Mouse (Mus musculus) adrenal gland, postnatal 4 days (tissue): ENCODE measurements at regions not wholly inside any gene's neighbourhood (a gene's known extent, or its start where the extent isn't known, plus 50 kb on each side); places are given as distances from the start of the nearest gene placed in this dataset.

Experiments
- DNase-seq, 2 experiments: peaks; one replicate each; pipeline ENCODE4 v3.0.0; 2021 to 2022; ENCODE audit warnings: low spot score in 2 of 2, mixed read lengths in 2 of 2

DNA sequence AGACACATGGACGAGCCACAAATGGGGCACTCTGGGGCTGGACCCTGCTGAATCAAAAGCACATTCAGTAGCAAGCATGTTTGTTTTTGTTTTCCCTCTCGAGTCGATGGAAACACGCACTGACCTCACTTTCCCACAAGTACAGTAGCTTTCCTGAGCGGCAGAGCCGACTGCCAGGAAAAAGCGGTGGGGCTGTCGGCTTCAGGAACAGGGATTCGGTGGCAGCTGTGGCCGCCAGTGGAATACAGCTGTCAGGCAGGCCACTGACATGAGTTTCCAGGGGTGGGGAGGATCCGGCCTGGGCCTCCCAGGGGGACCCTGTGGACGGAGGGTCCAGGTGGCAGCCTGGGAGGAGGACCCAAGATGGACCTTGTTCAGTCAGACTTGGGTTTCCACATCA is 157.0 kb downstream of the Fgf18 start:
- no peak for DNase-seq

DNA sequence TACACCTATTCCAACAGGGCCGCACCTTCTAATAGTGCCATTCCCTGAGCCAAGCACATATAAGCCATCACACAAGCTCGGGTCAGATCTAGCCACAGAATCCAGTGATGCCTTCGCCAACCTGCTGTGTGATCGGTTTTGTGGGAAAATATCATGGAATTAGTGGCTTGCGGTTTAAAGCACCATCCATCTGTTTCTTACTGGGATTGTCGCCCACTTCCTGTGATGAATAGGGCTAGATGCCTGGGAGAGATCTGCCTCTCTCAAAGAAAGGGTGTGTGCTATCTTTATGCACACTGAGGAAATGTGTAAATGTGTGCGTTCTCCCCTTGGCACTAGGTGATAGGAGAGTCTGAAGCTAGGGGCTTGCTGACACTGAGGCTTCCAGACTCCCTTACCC is 154.5 kb upstream of the Smim23 start:
- no peak for DNase-seq

DNA sequence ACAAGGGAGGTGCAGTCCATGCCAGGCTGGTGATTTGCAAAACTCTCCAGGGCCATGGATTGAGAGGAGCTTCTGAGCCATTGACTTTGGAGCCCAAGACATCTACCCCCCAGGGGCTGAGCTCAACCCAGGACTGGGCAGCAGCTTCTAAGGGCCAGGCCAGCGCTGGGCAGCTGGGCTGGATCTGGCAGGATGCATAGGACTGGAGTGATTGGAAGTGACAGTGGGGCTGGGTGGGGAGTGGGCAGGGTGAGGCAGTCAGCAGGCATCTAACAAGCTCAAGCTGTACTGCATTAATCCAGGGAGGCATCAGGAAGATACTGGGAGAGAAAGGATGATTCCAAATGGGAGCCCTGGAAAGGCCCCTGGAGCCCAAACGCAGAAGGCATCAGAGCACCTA is 152.2 kb upstream of the Smim23 start:
- DNase-seq, result no peak

- DNase-seq, result no peak
Measured at GRCm38 (mm10) chr11:32973453-32973852, 149.0 kb upstream of the Smim23 start.

- no peak for DNase-seq
Measured at GRCm38 (mm10) chr11:32965418-32965817, 141.0 kb upstream of the Smim23 start.

- DNase-seq, result no peak
Measured at GRCm38 (mm10) chr11:32963625-32964293, 139.4 kb upstream of the Smim23 start.

DNA sequence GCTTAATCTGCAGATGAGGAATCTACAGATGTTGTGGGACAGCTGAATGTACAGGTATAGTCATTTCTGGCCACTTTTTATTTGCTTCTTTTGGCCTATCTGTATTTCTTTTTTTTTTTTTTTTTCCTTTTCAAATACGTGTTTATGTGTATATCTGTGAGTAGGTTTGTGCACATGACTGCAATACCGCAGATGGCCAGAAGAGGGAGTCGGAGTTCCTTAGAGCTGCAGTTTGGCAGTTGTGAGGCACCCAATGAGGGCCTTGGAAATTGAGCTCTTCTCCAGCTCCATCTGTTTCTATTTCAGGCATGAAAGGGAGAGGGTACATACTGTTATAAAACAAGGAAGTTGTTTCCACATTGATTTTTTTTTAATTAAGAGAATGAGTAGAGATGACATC is 137.2 kb upstream of the Smim23 start:
- DNase-seq, result no peak

- DNase-seq, result no peak
Measured at GRCm38 (mm10) chr11:32958961-32959360, 134.6 kb upstream of the Smim23 start.

- DNase-seq, result peak; percentile 10 to 17
Measured at GRCm38 (mm10) chr11:32956993-32957392, 132.6 kb upstream of the Smim23 start.

- DNase-seq, result no peak
Measured at GRCm38 (mm10) chr11:32952271-32952670, 127.9 kb upstream of the Smim23 start.

DNA sequence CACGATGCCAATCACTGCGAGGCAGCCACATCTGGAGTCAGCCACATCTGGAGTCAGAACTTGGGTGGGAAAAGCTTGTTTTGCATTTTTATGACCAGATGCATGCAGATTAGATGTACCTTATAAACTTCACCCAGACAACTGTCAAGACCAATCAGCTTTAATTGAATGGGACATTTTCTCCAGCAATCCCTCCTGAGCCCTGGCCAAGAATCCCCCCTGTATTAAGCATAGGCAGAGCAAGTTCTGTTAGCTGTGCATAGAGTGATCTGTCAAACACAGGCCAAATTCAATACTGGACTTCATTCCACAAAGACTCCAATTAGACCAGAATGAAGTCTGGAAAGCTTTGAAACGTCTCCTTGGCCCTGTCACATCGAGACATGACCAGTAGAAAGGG is 123.7 kb upstream of the Smim23 start:
- no peak for DNase-seq

DNA sequence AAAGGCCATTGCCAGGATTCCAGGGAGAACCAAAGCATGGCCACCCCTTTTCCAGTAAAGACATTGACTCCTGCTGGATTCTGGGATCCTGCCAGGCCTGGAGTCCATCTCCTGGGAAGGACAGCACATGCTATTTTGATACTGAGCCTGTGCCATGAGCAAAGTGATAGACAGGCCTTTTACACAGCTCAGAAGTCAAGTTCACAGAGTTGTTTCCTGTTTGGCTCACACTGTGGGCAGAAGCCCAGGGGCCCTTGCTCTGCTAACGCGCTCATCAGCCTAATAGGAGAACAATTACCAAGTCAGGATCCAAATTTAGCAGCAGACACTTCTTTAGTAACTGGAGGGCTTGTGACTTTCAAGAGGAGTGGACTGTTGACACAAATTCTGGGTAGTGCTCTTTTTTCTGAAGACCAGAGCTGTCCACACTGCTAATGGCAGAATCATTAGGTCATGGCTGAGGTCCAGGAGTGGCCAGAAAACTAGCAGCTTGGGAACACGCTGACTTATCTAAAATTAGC is 122.1 kb upstream of the Smim23 start:
- DNase-seq, result no peak

- DNase-seq, result no peak
Measured at GRCm38 (mm10) chr11:32945071-32945470, 120.7 kb upstream of the Smim23 start.

- DNase-seq, result no peak
Measured at GRCm38 (mm10) chr11:32941331-32942009, 117.1 kb upstream of the Smim23 start.

- DNase-seq, result no peak
Measured at GRCm38 (mm10) chr11:32939102-32939501, 114.7 kb upstream of the Smim23 start.

- no peak for DNase-seq
Measured at GRCm38 (mm10) chr11:32937167-32937566, 112.8 kb upstream of the Smim23 start.

- no peak for DNase-seq
Measured at GRCm38 (mm10) chr11:32931928-32932327, 107.5 kb upstream of the Smim23 start.

GRCm38 (mm10) chr11:32931018-32931417 is 106.6 kb upstream of the Smim23 start:
- no peak for DNase-seq

DNA sequence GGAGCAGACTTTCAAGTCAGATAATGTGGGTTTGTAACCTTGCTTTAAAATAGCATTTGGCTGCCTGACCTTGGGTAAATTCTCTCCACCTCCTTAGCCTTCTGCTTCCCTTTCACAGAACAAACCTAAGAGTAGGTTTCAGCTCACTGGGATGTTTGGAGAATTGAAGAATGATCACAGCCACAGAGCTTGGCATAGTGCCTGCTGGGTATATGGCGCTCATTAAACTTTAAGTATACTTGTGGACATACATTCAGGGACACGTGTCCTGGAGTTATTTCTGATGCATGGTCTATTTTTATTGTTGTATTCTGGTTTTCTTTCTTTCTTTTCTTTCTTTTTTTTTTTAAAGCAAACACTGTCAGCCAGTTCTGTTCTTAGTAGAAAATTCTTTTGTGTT is 104.4 kb upstream of the Smim23 start:
- no peak for DNase-seq

- DNase-seq, result no peak
Measured at GRCm38 (mm10) chr11:32925421-32926271, 101.2 kb upstream of the Smim23 start.

DNA sequence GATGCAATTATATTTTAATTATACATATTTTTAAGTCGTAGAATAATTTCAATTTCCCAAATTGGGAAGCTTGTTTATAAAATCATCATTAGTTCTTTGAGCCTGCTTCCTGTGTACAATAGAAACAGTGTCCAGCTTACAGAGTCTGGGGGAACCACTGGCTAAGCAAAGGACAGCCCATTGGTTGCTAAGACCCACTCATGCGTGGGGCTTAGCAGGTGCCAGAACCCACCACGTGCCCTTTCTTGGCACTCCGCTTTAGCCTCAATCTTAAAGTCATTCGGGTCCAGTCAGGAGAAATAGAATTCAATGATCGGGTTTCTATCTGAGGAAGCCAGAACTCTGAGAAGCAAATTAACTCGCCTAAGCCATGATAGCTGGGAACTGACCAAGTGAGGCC is 100.5 kb upstream of the Smim23 start:
- no peak for DNase-seq

- DNase-seq, result no peak
Measured at GRCm38 (mm10) chr11:32913071-32913470, 88.7 kb upstream of the Smim23 start.
